Mouse (Mus musculus): ENCODE data around the gene Cdx2.

Cdx2 gene

DNA sequence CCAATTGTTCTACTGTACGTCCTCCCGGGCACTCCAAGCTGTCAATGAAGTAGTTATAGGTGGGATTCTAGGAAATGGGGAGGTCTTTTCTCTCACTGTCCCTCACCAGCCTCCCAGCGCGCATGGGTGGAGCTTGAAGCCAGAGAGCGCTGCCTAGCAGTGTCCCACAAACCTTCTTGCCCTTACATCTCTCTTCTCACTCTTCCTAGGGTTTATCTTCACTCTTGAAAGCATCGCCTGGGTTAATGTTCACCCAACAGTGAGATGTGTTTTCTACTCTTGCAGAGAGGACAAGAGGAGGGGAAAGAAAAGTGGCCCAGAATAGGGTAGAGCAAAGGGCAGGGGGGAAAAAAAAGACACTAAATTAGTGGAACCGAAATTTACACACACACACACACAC is 10.3 kb upstream of the Cdx2 start:
- no peak for DNase-seq (ENCODE audit: low read depth, low spot score)

DNA sequence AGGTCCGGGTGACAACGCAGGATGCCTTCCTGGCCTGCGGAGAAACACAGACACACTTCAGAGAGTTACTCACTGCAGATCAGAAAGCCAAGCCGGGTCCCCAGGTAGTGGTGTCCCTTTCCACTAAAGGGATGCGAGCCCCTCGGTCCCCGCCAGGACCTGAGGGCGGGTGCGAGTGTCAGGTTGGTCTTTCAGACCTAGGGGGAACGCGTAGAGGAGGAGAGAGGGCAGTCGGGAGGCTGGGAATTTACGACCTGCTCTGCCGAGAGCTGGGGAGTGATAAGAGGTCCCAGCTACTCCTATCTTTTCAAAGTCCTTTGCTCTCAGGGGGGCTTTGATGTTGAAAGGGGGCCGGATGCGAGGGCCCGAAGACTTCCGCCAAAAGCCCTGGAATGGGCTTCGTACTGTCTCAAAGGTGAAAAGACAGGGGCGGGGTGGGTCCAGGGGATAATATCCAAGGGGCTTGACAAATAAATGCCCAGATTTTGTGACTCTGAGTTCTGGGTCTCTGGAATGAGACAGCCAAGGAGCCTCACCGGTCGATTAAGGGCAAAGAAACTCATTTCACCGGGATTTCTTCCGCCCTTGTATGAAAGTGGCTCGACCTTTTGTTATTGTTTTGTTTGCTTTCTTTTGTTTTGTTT is 8.5 kb upstream of the Cdx2 start:
- DNase-seq (ENCODE audit: low read depth, low spot score): no peak

DNA sequence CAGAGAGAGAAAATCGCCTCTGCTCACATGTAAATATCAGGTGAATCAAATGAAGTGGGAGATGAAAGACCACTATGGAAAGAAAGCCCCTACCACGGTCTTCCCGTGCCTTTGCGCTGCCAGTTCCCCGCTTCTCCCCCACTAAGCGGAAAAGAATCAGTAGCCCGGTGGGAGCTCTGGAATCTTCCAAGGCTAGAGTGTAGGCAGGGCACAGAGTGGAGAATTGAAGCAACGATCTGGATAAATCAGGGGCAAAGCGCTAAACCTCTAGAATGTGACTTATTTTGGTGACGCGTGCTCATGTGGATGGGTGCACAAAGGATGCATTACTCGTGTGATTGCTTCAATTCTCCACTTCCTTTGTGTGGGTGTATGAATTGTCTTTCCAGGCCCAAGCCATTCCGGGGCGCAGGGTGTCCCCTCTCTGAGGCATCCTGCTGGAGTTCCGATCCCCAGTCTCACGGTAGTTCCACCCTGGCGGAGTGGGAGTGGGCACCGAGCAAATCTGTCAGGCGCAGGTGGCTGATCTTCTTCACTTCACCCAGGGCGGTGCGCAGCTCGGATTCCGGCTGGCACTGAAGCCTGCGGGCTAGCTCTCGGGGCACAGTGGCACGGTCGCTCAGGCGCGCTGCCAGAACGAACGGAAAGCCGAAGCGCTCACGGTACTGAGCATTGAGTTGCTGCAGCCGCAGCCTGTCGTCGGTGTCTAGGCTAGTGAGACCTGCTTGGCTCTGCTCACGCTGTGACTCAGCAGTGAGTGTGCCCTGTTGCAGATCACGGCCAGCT is 7.8 kb upstream of the Cdx2 start:
- peak; percentile 45 for DNase-seq (ENCODE audit: low read depth, low spot score)

DNA sequence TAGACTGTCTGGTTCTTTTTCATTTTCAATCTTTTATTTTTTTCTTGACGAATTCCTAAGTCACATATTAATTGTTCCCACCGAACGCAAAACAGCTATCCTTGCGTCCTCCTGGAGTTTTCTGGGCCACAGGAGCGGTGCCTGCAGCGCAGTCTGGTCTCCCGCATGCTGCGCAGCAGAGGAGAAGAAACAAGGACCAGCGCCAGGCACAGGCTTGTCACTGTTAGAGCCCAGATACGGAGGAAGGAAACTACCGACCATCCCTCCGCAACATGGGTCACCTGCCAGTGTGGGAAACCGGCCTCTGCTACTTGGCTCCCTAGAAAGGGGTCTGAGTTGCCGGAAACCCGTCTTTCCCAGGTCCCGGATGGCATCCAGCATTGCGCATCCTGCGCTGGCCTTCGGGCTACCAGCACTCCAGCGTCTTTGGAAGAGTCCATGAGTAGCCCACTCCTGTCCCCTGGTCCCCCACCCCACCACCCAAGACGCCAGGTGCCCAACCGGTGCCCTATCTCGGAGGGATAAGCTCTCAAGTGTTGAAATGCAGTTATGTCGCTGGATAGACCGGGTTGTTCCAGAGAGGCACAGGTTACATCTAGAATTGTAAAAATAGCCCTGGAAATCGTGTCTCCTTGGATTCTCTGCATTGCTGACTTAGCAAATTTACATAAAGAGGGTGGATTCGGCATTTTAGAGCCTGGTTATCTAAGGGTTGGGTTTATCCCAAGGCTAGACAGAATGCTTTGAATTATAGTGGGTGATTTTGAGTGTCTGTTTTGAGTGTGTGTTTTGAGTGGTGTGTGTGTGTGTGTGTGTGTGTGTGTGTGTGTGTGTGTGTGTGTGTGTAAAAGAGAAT is 6.0 kb upstream of the Cdx2 start:
- DNase-seq (ENCODE audit: low read depth, low spot score): no peak

DNA sequence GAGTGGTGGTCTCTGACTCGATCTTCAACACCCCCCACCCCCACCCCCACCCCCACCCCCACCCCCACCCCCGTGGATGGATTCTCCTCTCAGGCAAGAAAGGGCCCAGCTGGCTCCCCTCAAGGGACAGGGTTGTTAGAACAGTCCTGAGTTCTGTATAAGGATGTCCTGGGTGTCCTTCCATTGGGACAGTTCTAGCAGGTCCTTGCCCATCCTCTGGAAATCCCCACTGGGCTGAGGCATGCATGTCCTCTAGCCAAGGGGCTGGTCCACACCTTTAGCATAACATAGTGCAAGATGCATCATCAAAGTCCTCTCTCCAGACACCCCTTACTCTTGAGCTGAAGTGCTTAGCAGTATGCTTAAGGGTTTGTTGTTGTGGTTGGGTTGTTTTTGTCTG is 2.7 kb upstream of the Cdx2 start:
- DNase-seq (ENCODE audit: low read depth, low spot score): no peak

DNA sequence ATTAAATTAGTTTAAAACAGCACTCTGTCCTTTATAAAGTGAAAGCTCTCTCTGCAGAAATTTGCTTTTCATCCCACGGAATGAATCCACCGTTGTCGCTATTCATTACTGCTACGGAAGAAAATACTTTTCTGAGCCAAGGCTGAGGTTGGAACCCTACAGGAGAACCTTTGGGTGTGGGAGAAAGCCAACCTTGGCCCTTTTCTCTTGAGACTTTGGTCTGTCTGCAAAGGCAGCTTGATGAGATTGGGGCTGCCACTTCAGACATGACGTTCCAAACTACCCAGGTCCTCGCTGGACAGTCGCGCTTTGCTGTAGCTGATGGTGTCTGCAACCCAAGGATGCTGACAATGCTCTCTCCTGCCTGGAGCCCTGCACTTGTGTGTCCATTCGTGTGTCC is 1.4 kb upstream of the Cdx2 start:
- no peak for DNase-seq (ENCODE audit: low read depth, low spot score)

DNA sequence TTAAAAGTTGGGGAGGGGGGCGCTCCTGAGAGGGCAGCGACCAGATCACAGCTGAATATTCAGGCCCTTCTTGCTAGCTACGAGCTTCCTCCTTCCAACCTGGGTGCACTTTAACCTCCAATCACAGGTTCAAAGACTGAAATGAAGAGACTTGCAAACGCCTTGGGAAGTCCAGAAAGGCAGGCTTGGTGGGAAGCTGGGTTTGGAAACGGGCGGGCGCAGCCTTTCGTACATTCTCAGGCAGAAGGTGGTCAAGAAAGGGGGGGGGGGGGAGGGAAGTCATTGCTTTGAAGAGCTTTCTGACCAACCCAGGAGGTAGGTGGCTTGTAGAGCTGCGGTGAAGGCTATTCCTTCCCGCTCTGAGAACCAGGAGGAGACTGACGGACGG is 322 bp upstream of the Cdx2 start:
- no peak for DNase-seq (ENCODE audit: low read depth, low spot score)

DNA sequence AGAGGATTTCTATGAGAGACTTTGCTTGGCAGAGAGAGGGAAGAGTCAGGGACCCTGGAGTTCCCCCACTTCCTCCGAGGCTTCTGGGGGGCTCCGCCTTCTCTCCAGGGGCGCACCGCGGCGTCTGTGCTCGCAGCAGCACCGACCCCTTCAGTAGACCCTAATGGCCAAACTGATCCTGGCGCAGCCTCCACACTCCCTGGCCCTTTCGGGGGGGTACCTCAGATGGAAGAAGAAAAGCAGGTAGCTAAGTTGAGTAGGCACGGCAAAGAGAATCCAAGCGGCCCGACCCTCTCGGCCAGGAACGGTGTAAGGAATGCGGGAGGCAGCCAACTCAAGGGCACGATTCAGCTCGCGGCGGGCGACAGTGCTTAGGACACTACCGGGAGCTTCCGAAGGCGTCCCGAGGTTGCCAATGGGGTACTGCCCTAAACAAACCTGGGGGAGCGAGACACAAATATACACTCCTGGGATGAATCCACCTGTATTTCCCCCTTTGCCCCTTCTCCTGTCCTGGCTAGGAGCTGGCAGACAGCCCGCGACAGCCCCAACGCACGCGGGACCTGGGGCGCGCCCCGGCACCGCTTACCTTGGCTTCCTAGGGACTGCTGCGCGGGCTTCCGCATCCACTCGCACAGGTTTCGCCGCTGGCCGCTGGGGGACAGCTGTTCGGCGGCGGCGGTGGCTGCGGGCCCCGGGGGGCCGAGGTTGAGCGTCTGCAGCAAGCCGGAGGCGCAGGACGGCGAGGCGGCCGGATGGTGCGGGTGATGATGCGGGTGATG is 1.0 kb downstream of the Cdx2 start:
- DNase-seq (ENCODE audit: low read depth, low spot score): peak; percentile 57

DNA sequence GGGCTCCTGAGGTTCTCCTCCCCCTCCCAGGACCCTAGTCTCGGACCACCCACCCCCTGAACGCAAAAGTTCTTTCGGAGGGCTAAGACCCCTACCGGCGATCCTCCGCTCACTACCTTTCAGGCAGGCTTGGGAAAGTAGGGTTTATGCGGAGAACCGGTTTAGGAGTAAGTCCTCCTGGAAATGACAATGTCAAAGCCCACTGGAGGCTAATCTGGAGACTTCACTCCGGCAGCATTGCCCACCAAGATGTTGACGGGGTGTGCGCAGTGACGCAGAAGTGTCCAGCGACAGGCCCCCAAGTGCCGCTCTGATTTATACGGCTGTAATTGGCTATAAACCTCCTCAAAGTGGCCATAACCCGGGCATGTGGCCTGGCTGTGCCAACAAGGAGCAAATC is 1.9 kb downstream of the Cdx2 start:
- DNase-seq (ENCODE audit: low read depth, low spot score): no peak

DNA sequence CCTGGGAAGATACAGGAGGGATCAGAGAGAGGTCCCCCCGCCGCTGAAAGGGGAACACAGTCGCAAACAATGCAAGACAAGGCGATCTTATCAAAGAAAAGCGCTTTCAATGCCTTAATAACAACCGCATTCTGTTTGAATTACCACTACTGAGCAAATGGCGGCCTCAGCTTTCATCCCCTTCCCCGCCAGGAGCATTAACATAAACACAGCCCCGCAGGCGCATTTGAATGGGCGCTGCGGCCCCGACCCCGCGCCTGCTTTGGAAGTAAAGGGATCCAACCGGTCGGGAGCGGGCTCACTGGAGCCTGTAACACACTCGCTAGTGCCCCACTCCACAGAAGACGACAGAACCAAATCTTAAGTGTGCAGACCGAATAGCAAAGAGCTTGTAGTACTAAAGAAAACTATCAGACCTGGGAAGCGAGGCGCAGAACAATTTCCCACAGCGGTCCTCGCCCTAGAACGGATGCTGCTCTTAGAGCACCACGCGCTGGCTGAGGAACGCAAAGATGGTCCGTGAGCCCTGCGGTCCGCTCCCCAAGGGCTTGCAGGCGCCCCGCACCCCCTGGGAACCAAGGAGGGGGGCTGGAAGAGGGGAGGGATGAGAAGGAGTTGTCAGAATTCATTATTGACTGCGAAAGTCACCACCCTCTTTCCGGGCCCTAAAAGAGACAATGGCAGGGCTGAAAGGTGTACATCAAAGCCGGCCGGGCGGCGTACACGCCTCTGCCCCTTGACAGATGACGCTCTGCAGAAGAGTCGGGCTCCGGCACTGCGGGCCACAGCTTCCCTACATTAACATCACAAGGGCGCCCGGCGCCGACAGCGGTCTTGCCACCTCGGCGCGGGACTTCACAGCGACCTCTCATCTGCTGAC is 2.6 kb downstream of the Cdx2 start:
- DNase-seq (ENCODE audit: low read depth, low spot score): peak; percentile 80

DNA sequence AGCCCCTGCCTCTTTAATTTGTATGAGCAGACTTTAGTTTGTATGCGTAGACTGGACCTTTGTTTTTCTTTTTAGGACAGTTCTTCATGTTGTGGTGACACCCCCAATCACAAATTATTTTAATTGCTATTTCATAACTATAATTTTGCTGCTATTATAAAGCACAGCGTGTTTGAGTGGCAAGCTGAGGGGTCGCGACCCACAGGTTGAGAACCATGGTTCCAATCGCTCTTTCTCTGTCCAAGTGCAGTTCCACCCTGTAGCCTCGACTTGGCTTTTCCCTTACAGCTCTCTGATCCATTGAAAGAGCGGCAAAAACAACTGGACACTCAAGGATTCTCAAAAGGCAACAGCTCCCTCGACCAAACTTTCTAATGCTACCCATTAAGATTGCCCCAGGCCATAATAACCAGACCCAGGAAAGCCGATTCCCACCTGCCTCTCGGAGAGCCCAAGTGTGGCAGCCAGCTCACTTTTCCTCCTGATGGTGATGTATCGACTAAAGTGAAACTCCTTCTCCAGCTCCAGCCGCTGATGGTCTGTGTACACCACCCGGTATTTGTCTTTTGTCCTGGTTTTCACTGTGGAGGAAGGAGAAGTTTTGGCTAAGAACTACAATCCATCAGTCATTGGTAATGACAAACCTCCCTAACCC is 4.2 kb downstream of the Cdx2 start:
- no peak for DNase-seq (ENCODE audit: low read depth, low spot score)

DNA sequence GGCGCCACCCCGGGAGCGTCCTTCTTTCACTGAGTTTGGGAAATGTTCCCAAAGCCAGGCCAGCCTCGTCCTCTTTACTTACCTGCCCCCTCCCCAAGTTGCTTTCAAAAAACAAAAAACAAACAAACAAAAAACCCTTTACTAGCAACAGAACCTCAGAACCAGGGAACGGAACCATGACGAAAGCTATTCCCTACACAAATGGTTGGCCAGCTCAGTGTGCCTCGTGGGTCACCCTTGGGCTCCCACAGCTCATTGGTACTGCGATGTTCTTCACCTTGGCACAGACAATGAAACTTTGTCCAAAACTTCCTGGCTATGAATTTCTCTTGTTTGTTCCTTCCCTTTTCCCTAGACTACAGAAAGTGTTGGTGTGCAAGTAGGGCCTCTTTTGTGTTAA is 4.9 kb downstream of the Cdx2 start:
- no peak for DNase-seq (ENCODE audit: low read depth, low spot score)

DNA sequence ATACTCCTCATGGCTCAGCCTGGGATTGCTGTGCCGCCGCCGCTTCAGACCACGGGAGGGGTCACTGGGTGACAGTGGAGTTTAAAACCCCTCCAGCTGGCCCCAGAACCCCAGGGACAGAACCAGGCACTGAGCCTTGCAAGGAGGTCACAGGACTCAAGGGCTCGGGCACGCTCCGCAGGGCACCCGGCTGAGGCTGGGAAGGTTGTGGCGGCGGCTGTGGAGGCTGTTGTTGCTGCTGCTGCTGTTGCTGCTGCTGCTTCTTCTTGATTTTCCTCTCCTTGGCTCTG is 5.3 kb downstream of the Cdx2 start:
- DNase-seq (ENCODE audit: low read depth, low spot score): no peak

DNA sequence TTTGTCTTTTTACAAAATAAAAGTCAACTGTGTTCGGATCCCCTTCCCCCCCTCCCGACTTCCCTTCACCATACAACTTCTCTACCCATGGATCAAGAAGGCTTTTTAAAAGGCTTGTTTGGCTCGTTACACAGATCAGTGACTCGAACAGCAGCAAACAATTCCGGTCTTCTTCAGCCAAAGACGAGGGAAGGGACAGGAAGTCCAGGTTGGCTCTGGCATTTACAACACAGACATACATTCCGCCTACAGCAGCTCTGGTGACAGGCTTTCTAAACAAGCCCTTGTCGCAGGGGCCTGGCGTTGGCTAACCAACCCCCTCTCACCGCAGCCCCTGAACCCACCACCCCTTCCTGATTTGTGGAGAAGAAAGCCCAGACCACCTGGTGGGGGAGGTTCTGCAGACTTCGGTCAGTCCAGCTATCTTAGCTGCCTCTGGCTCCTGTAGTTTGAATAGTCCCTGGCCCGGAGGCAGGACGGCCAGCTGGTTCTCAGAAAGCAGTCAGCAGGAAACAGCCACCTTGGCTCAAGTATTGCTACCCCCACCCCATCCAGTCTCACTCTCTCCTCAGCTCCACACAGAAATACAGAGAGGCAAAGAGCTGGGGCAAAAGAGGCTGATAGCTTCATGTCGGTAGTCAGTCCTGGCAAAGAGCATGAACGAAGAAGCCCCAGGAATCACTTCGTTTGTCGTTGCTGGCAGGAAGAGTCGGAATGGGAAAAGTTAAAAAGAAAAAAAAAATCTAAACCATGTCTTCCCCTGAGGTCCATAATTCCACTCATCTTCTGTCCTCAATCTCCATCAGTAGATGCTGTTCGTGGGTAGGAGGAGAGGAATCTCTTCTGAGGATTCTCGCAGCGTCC is 5.9 kb downstream of the Cdx2 start:
- no peak for DNase-seq (ENCODE audit: low read depth, low spot score)

DNA sequence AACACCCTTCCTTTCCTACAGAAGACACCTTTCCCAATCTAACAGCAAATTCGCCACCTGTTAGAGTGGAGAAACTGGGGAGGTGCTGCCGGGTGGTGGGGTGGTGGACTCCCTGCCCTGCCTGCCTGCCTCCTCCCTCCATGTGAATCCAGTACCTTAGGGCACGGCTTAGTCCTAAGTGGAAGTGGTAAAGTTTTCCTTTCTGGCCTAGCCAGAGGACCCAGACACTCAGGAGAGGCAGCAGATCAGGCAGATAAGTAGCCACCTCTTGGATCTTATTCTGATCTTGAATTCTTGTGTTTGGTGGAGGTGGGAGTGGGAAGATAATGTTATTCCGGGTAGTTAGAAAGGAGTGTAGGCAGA is 7.1 kb downstream of the Cdx2 start:
- DNase-seq (ENCODE audit: low read depth, low spot score): peak; percentile 37

DNA sequence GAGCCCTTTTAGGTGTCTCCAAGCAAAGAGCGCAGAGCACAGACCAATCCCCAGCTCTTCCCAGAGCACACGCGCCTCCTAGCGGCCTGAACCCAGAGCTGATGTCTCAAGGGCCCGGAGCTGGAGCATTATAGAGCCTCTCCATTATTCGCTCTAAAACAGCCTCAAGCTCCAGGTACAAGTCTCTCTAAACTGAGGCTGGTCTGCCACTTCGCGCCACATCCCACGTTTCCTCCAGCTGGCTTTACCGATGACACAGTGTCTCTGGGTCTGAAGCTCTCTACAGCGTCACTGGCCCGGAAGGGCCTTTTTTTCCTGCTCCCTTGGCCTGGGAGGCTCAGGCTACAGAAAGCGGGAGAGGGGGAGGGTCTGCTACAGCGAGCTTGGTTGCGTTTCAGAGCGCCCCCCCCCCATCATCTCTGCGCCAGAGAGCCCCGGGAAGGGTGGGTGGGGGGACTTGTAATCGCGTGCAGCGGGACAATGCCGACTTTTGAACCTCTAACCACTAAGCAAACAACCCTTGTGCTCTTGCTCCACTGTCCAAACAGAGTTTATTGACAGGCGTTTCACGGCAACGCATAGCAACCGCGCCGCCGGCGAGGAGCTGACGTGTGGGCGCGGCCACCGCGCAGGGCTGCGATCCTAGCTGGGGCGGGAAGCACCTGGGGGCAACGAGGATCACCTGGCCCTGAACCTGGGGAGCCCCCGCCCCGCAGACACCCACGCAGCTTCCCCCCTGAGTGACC is 7.6 kb downstream of the Cdx2 start:
- peak; percentile 93 for DNase-seq (ENCODE audit: low read depth, low spot score)

DNA sequence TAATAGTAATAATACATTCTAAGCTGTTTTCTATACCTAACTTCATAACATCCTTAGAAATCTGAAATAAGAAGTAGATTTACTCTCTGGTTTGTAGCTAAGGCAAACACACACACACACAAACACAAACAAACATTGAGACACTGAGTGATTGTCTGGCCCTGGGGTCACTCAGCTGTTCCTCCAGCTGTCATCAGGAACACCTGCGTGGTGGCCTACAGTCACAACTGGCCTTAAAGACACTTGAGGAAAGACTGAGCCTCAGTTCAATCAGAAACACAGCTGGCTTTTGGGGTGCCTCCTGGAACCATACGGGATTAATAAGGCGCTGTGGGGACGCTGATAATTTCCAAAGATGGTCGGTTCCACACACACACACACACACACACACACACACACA is 9.8 kb downstream of the Cdx2 start:
- DNase-seq (ENCODE audit: low read depth, low spot score): no peak

DNA sequence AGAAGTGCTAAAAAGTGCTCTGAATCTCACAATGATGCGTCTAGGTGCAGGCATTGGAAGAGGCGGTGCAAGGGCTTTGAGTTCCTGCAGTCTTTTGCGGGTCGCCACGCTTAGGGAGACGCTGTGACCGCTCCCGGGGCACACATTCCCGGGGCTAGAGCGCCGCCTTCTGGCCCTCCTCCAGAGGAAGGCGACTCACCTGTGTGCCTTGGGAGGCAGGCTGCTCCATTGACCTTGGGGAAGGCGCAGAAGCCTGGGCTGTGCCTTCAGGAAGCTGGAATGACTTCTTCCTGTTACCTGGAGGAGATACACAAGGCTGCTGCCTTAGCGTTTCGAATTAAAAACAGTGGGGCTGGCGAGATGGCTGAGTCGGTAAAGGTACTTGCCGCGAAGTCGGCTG is 12.9 kb downstream of the Cdx2 start:
- DNase-seq (ENCODE audit: low read depth, low spot score): peak; percentile 82

Measured in R1 (cell line).